Mouse (Mus musculus) neural tube, embryonic 15.5 days (tissue): ENCODE data around the gene Hacd4. TPM values are rescaled to one million over a fixed set of nuclear protein-coding genes. Genes with fewer than 3 reads are reported as not detected.
A peak's percentile ranks its signal among the peaks of the same experiment; 100 is the strongest.
"Not testable (repeated sequence)": the region's sequence is repeated elsewhere in the genome, so short reads cannot be mapped to it uniquely, and the experiment has no call there.

ENCODE experiments used
- ATAC-seq: fragments of 200-750 bp; cut with Nextera tagmentation; 2 replicates; pipeline ENCODE4 v1.8.0; 2017; ENCODE audit warnings: mild to moderate bottlenecking, moderate TSS enrichment, moderate library complexity; ENCODE audit not compliant: low FRiP score
- H3K27ac ChIP-seq: fragments of 300-500 bp; sonication (generic); replicated peaks from 2 replicates; pipeline ENCODE4 v1.5.1; 2015; ENCODE audit warnings: mild to moderate bottlenecking, inconsistent platforms
- H3K27me3 ChIP-seq: fragments of 300-500 bp; sonication (generic); replicated peaks from 2 replicates; pipeline ENCODE4 v1.6.1; 2015; ENCODE audit warnings: inconsistent platforms
- H3K36me3 ChIP-seq: fragments of 300-500 bp; sonication (generic); 2 replicates; pipeline ENCODE4 v1.6.1; 2015; ENCODE audit warnings: inconsistent platforms
- H3K4me1 ChIP-seq: fragments of 300-500 bp; sonication (generic); 2 replicates; pipeline ENCODE4 v1.6.1; 2015; ENCODE audit warnings: inconsistent platforms
- H3K4me2 ChIP-seq: fragments of 300-500 bp; sonication (generic); 2 replicates; pipeline ENCODE4 v1.6.1; 2015; ENCODE audit warnings: inconsistent platforms, mild to moderate bottlenecking, moderate library complexity
- H3K4me3 ChIP-seq: fragments of 300-500 bp; sonication (generic); replicated peaks from 2 replicates; pipeline ENCODE4 v1.5.1; 2015; ENCODE audit warnings: mild to moderate bottlenecking, inconsistent platforms
- H3K9ac ChIP-seq: fragments of 300-500 bp; sonication (generic); replicated peaks from 2 replicates; pipeline ENCODE4 v1.6.1; 2015; ENCODE audit warnings: mild to moderate bottlenecking, inconsistent platforms
- H3K9me3 ChIP-seq: fragments of 300-500 bp; sonication (generic); replicated peaks from 2 replicates; pipeline ENCODE4 v1.6.1; 2016; ENCODE audit warnings: inconsistent platforms
- WGBS: fragments of 180-500 bp; shearing (Covaris S2); methylation state at CpG from one replicate; pipeline ENCODE4 v1.1.7; 2015; ENCODE audit warnings: mixed read lengths; 5-methylcytosine and 5-hydroxymethylcytosine counted together
- polyA plus RNA-seq: library from polyadenylated mRNA; unstranded; fragments of >200 nt; fragmentation: Nextera tagmentation; extraction: Ambion mirVana; gene quantifications from 2 replicates; pipeline ENCODE4 v1.2.1, GENCODE M21; 2015

The Hacd4 gene
- polyA plus RNA-seq, 1 experiment from 2014 or later = 4.3 TPM

- no peaks in the 10 kb centered on the region for H3K4me1 ChIP-seq
- no peak overlapping the region for H3K9ac ChIP-seq
- H3K4me3 ChIP-seq = no peak overlapping the region
- no peak for ATAC-seq
- no peaks in the 10 kb centered on the region for H3K9me3 ChIP-seq
- H3K27ac ChIP-seq = no peak overlapping the region
- no peak overlapping the region for H3K4me2 ChIP-seq
- WGBS = 90% methylated on average over 3 of the region's 3 CpGs
- peaks cover 11% of the 10 kb centered on the region; the same call in 1 of the 2 replicates for H3K36me3 ChIP-seq
- no peaks in the 10 kb centered on the region for H3K27me3 ChIP-seq
Observed at GRCm38 (mm10) chr4:88395717-88396116, 43.0 kb downstream of the Hacd4 start.

- H3K36me3 ChIP-seq = peaks cover 11% of the 10 kb centered on the region; the same call in 1 of the 2 replicates
- H3K27ac ChIP-seq, H3K9ac ChIP-seq, H3K4me3 ChIP-seq, H3K27me3 ChIP-seq, H3K9me3 ChIP-seq, H3K4me2 ChIP-seq, H3K4me1 ChIP-seq, ATAC-seq: not testable (repeated sequence)
- 67% methylated on average over 1 of the region's 1 CpGs for WGBS
Observed at GRCm38 (mm10) chr4:88390596-88390995, 48.1 kb downstream of the Hacd4 start.

GRCm38 (mm10) chr4:88390036-88390435 lies 48.7 kb downstream of the Hacd4 start:
- 86% methylated on average over 1 of the region's 1 CpGs for WGBS
- Histone ChIP-seq H3K4me3 (no peak overlapping the region), H3K27me3 (no peaks in the 10 kb centered on the region), H3K4me1 (no peaks in the 10 kb centered on the region), H3K27ac (no peak overlapping the region), H3K9ac (no peak overlapping the region), H3K4me2 (no peak overlapping the region), H3K36me3 (peaks cover 11% of the 10 kb centered on the region; the same call in 1 of the 2 replicates), H3K9me3 (no peaks in the 10 kb centered on the region)
- ATAC-seq = no peak

GRCm38 (mm10) chr4:88372293-88373224 lies 66.2 kb downstream of the Hacd4 start:
- H3K4me2 ChIP-seq = no peak overlapping the region
- no peak for ATAC-seq
- peaks cover 7% of the 10 kb centered on the region; the same call in 1 of the 2 replicates for H3K36me3 ChIP-seq
- no peaks in the 10 kb centered on the region for H3K4me1 ChIP-seq
- H3K9me3 ChIP-seq = no peaks in the 10 kb centered on the region
- no peaks in the 10 kb centered on the region for H3K27me3 ChIP-seq
- 65% methylated on average over 18 of the region's 18 CpGs for WGBS
- H3K27ac ChIP-seq = no peak overlapping the region
- H3K4me3 ChIP-seq = no peak overlapping the region
- no peak overlapping the region for H3K9ac ChIP-seq

GRCm38 (mm10) chr4:88370819-88371218 lies 67.9 kb downstream of the Hacd4 start:
- no peaks in the 10 kb centered on the region for H3K9me3 ChIP-seq
- ATAC-seq = no peak
- no peak overlapping the region for H3K4me3 ChIP-seq
- H3K4me2 ChIP-seq = no peak overlapping the region
- no peaks in the 10 kb centered on the region for H3K27me3 ChIP-seq
- no peaks in the 10 kb centered on the region for H3K4me1 ChIP-seq
- 82% methylated on average over 8 of the region's 8 CpGs for WGBS
- peaks cover 7% of the 10 kb centered on the region; the same call in 1 of the 2 replicates for H3K36me3 ChIP-seq
- H3K9ac ChIP-seq = no peak overlapping the region
- no peak overlapping the region; the same call in 1 of the 2 replicates for H3K27ac ChIP-seq

- no peaks in the 10 kb centered on the region for H3K4me1 ChIP-seq
- no peak for ATAC-seq
- WGBS = 82% methylated on average over 6 of the region's 6 CpGs
- no peak overlapping the region for H3K27ac ChIP-seq
- peaks cover 7% of the 10 kb centered on the region; the same call in 1 of the 2 replicates for H3K36me3 ChIP-seq
- no peak overlapping the region for H3K9ac ChIP-seq
- no peaks in the 10 kb centered on the region for H3K27me3 ChIP-seq
- no peak overlapping the region for H3K4me2 ChIP-seq
- H3K9me3 ChIP-seq = no peaks in the 10 kb centered on the region
- H3K4me3 ChIP-seq = no peak overlapping the region
Observed at GRCm38 (mm10) chr4:88369951-88370350, 68.8 kb downstream of the Hacd4 start.

- H3K4me2 ChIP-seq = no peak overlapping the region
- no peaks in the 10 kb centered on the region for H3K27me3 ChIP-seq
- ATAC-seq = no peak
- no peak overlapping the region for H3K4me3 ChIP-seq
- no peaks in the 10 kb centered on the region for H3K9me3 ChIP-seq
- H3K36me3 ChIP-seq = peaks cover 3% of the 10 kb centered on the region; the same call in 1 of the 2 replicates
- no peak overlapping the region for H3K27ac ChIP-seq
- WGBS = 89% methylated on average over 3 of the region's 3 CpGs
- no peaks in the 10 kb centered on the region for H3K4me1 ChIP-seq
- H3K9ac ChIP-seq = no peak overlapping the region
Observed at GRCm38 (mm10) chr4:88357431-88357830, 81.3 kb downstream of the Hacd4 start.

- Histone ChIP-seq H3K4me3 (no peak overlapping the region), H3K27ac (no peak overlapping the region), H3K4me1 (no peaks in the 10 kb centered on the region), H3K9me3 (no peaks in the 10 kb centered on the region), H3K27me3 (no peaks in the 10 kb centered on the region), H3K36me3 (peaks cover 3% of the 10 kb centered on the region; the same call in 1 of the 2 replicates), H3K9ac (no peak overlapping the region), H3K4me2 (no peak overlapping the region)
- ATAC-seq = no peak
- 79% methylated on average over 2 of the region's 2 CpGs for WGBS
Observed at GRCm38 (mm10) chr4:88356652-88357051, 82.1 kb downstream of the Hacd4 start.

- H3K4me3 ChIP-seq = no peak overlapping the region
- WGBS = 1% methylated on average over 4 of the region's 4 CpGs
- H3K4me1 ChIP-seq = no peaks in the 10 kb centered on the region
- ATAC-seq = peak; percentile 84; the same call in 1 of the 2 replicates
- no peaks in the 10 kb centered on the region for H3K36me3 ChIP-seq
- no peak overlapping the region for H3K4me2 ChIP-seq
- H3K27ac ChIP-seq = no peak overlapping the region
- no peaks in the 10 kb centered on the region for H3K27me3 ChIP-seq
- no peaks in the 10 kb centered on the region for H3K9me3 ChIP-seq
- no peak overlapping the region for H3K9ac ChIP-seq
Observed at GRCm38 (mm10) chr4:88350910-88351309, 87.8 kb downstream of the Hacd4 start.

Other genes starting within 250 kb of the Hacd4 start
- gene Ifnb1, start 83.8 kb upstream of the Hacd4 start, polyA plus RNA-seq = not detected in 2 replicates
- not detected in 2 replicates for gene Ifna15, start 119.3 kb upstream of the Hacd4 start, polyA plus RNA-seq
- not detected in 2 replicates for gene Ifna14, start 132.9 kb upstream of the Hacd4 start, polyA plus RNA-seq
- not detected in 2 replicates for gene Ifna9, start 153.5 kb upstream of the Hacd4 start, polyA plus RNA-seq
- not detected in 2 replicates for gene Ifna12, start 164.4 kb upstream of the Hacd4 start, polyA plus RNA-seq
- gene C87499, start 195.5 kb upstream of the Hacd4 start, polyA plus RNA-seq = not detected in 2 replicates
- not detected in 2 replicates for gene Ifna13, start 205.5 kb upstream of the Hacd4 start, polyA plus RNA-seq
- gene Ifna16, start 238.0 kb upstream of the Hacd4 start, polyA plus RNA-seq = not detected in 2 replicates
- not detected in 2 replicates for gene Ifna2, start 245.0 kb upstream of the Hacd4 start, polyA plus RNA-seq